Mouse (Mus musculus) ovary, postnatal 36 days (tissue): ENCODE results near the gene Aamp.
"Not testable (repeated sequence)": the region's sequence is repeated elsewhere in the genome, so short reads cannot be mapped to it uniquely, and the experiment has no call there.

Experiments used
- DNase-seq: peaks from one replicate; pipeline ENCODE4 v3.0.0; 2022; ENCODE audit warnings: low spot score, mixed read lengths

Gene Aamp

GRCm38 (mm10) chr1:74284543-74285160, at the start of gene Aamp, which contains the start of gene Pnkd:
TSS of gene Aamp (minus strand) at chr1:74284738.
TSS of gene Pnkd (plus strand) at chr1:74284930.
- peak; percentile 99 for DNase-seq

DNA sequence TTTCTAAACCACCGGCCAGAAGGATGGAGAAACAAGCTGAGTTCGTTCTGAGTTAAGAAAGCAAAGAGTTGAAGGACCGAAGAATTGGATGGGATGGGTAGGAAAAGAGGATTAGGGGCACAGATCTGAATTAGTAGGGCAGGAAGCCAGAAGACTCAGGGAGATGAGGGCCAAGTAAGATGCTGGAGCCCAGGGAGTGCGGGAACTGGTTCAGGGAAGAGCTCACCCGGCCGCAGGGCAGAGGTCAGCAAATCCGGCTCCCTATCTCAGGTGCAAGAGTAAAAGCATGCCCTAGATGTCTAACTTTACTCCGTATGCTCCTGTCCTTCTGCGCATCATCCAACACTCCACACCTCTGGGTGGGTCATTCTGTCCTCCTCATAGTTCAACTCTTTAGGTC, 48.4 kb upstream of the Aamp start:
- DNase-seq, result no peak

DNA sequence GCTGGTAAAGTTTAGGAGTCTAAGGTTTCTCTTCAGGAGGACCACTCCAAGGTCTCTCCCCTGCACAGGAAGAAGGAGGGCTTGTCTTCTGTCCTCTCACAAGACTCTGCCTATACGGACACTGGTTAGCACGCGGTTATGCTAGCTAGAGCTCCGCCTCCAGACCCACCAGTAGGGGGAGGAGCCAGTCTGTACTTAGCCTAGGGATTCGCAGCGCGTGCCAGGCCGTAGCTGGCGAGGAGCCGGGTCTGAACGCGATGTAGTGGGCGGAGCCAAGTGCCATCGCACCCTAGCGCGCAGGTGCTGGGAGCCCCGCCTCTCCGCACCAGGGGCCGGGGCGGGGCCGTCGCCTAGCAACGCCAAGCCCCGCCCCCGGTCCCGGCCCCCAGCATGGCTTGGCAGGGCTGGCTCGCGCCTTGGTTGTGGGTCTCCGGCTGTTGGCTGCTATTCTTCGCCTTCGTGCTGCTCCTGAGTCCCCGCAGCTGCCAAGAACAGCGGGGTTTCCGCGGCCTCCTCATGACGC, 47.8 kb upstream of the Aamp start:
- peak; percentile 98 for DNase-seq

DNA sequence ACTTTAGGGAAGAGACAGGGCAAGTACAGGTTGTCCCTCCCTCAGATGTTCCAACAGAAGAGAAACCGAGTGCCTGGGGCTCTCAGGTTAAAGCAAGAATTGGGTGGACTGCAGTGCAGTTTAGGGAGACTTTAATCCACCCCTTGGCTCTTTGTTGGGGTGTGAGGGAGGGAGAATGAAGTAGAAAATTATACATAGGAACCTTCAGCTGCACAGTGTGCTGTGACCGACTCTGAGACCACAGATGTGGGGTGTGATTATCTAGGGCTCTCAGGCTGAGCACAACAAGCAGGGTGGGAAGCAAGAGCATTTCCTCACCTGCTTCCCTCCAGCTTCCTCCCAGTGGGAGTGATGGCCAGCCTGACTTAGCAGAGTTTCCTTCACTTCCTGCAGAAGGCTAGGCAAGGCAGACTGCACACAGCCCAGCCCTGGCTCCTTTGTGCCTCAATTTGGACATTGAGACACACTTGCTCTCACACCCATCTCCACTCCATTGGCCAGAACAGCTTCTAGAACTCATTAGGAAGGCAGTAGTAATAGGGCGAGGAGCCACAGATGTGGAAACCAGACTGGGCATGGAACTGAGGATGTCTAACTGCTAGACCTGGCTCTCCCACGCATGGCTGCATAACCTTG, 46.6 kb upstream of the Aamp start:
- DNase-seq, result no peak

GRCm38 (mm10) chr1:74329899-74330431, 45.4 kb upstream of the Aamp start:
- no peak for DNase-seq

DNA sequence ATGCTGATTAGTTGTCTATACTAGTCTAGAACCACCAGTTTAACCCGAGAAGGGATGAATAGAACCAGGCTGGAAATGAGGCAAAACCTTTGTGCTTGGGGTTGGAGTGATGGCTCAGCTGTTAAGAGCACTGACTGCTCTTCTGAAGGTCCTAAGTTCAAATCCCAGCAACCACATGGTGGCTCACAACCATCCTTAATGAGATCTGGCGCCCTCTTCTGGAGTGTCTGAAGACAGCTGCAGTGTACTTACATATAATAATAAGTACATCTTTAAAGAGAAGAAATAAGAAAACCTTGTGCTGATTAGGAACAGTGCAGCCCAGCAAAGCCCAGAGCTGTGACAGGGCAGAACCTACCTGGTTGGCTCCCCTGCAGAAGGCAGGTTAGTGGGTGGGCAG, 42.4 kb upstream of the Aamp start:
- DNase-seq, result not testable (repeated sequence)

GRCm38 (mm10) chr1:74321396-74321795, 36.9 kb upstream of the Aamp start:
- DNase-seq, result no peak

DNA sequence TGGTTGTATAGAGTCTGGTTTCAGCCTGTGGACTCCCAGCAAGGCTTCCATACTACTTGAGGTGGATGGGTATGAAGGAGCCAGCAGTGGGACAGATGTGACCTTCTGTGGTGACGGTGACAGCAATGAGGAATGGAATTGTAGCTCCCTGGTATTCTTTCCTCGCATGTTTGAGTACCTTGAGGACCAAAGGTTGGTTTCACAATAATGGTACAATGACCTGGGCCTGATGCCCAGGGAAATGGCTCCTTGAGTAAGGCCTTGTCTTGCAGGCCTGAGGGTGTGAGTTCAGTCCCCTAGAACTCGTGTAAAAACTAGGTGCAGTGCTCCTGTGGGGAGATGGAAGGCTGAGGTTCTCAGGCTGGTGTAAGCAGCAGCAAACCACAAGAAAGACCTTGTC, 34.2 kb upstream of the Aamp start:
- DNase-seq, result no peak

GRCm38 (mm10) chr1:74316114-74316827, 31.7 kb upstream of the Aamp start:
- DNase-seq, result no peak

DNA sequence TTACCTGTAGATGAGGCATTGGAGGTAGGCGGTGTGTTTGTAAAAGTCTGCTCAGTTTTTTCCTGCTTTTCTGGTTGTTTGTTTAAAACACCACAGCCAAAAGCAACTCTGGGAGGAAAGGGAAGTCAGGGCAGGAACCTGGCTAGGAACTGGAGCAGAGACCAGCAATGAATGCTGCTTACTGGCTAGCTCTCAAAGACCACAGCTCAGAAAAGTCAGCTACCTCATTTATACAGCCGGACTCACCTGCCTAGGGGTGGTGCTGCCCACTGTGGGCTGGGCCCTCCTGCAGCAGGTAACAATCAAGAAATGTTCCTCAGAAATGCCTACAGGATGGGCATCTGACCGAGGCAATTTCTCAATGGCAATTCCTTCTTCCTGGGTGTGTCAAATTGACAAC, 30.3 kb upstream of the Aamp start:
- no peak for DNase-seq

DNA sequence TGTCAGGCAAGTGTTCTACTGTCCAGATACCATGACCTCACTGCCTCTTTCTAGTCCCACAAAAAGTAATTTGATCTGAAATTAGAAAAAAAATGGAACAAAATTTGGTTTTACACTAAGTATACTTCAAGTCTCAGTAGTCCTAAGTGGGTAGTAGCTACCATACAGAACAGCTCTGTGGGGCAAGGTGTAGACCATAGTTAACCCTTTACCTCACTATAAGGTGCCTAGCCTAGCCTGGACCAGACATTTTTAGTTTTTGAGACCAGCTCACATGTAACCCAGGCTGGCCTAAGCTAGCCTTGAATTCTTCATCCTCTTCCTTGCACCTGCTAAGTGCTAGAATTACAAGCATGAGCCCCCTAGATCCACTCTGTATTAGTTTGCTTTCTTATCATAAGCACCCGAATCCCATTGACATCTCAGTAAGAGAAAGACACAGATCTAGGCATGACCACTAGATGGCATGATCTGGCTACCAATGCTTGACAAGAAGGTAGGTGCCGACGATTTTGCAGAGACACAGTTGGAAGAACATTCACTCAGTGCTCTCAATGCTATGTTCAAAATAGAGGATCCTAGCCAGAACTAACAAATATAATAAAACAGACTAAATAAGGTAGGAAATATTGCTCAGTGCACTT, 28.6 kb upstream of the Aamp start:
- DNase-seq, result no peak

GRCm38 (mm10) chr1:74309767-74310166, 25.2 kb upstream of the Aamp start:
- DNase-seq, result no peak

DNA sequence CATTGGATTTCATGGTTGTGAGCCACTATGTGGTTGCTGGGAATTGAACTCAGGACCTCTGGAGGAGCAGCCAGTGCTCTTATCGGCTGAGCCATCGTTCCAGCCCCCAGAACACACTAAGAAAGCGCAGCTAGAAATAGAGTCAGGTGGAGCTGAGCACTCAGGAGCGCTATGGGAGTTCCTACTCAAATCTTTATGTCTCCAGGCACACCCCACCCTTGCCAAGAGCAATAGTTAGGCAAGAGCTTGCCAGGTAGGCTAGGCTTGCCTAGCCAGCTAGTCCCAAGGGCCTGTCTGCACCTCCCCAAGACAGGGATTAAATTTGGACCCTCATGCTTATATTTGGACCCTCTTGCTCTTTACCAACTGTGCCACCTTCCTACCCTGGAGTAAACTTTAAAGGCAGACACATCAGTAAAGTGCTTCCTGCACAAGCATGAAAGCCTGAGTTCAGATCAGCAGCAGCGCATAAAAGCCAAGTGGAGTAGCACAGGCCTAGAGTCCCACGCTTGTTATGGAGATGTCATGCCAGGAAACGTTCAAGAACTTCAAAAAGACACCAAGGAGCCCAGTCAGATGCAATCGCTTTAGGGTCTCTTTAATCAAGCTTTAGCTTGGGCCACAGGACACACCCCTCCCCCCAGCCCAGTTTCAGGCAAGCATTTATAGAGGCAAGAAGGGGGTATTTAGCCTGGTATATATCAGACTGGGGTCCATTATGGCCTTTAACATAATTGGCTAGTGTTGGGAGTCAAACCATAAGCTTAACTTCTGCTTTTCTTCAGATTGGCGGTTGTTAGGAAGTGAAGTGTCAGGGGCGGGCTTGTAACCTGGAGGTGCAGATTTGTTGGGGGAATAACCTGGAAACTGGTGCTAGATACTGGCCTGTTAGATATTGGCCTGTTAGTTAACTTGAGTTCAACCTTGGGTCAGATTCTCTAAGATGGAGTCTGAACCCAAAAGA, 23.7 kb upstream of the Aamp start:
- DNase-seq, result no peak

GRCm38 (mm10) chr1:74307146-74307545, 22.6 kb upstream of the Aamp start:
- no peak for DNase-seq

GRCm38 (mm10) chr1:74305522-74305921, 21.0 kb upstream of the Aamp start, which contains the start of gene Tmbim1:
TSS of gene Tmbim1 (minus strand) at chr1:74305622.
- no peak for DNase-seq

DNA sequence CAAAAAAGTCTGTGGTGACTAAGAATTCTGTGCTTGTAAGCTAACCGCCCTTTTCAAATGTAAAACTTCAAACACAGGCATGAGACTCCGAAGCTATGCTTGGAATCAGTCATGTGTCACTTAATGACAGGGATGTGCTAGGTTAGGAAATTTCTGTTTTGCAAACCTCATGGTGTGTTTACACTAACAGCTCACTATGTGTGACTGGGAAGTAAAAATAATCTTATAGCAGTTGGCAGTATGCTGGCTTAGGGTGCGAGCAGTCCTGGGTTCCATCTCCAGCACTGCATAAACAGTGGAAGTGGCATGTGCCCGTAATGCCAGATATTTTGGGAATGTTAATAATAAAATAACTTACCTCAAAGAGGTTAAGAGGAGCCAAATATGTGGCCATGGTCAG, 20.4 kb upstream of the Aamp start:
- DNase-seq, result no peak

GRCm38 (mm10) chr1:74304339-74304790, 19.8 kb upstream of the Aamp start:
- no peak for DNase-seq

GRCm38 (mm10) chr1:74303509-74304338, 19.2 kb upstream of the Aamp start:
- DNase-seq, result peak; percentile 85

DNA sequence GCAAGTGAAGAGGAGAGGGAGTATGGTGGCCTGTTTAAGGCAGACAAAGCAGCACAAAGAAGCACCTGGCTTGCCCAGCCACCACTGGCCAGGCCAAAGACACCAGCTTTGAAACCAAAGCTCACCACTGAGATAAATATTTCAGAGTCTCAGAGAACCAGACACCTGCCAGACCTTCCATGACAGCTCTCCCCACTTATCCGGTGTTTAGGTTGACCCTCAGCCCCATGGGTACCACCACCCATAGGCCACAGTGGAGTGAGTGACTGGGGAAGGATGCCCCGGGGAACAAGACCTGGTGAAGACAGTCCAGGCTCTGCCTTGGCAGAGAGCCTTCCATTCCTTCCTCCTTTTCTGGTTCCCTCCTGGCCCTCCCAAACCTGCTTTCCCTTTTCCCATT, 18.3 kb upstream of the Aamp start:
- no peak for DNase-seq

DNA sequence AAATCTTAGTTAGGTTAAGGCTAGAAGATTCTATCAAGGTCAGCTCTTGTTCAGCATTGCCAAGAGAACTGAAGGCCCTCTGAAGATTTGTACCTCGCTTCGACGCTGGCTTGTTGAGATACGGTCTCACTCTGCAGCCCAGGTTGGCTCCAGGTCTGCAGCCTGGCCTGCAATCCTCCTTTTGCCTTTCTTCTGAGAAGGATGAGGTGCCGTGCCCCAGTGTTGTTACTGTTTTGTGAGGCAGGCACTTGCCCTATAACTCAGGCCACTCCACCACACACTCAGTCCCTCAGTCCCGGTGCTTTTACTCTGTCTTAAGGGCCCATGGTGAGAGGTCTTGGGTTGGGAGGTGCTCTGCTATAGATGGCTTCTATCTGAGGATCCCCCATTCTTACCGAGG, 17.7 kb upstream of the Aamp start:
- no peak for DNase-seq
